Mouse (Mus musculus) heart, adult 2 months (tissue): ENCODE data around the gene Sepsecs. TPM values are rescaled to one million over a fixed set of nuclear protein-coding genes. Genes with fewer than 3 reads are reported as not detected.
A peak's percentile ranks its signal among the peaks of the same experiment; 100 is the strongest.

Source experiments
- DNase-seq, 2 experiments: peaks; one replicate each; pipeline ENCODE4 v3.0.0; 2021
- H3K27ac ChIP-seq: fragments of 200-600 bp; 2 replicates; pipeline ENCODE4 v1.8.1; 2022
- H3K27me3 ChIP-seq: fragments of 200-500 bp; 2 replicates; pipeline ENCODE4 v1.6.1; 2012; ENCODE audit warnings: mild to moderate bottlenecking, low read length, inconsistent platforms, mixed read lengths; ENCODE audit not compliant: control insufficient read depth, insufficient read depth
- H3K36me3 ChIP-seq: fragments of 200-500 bp; 2 replicates; pipeline ENCODE4 v1.6.1; 2012; ENCODE audit warnings: low read length, inconsistent platforms; ENCODE audit not compliant: control insufficient read depth, insufficient read depth
- H3K4me1 ChIP-seq: fragments of 200-500 bp; 2 replicates; pipeline ENCODE4 v1.6.1; 2011; ENCODE audit warnings: low read length; ENCODE audit not compliant: control insufficient read depth, insufficient read depth
- H3K4me3 ChIP-seq: fragments of 200-600 bp; 2 replicates; pipeline ENCODE4 v1.8.1; 2022
- H3K79me2 ChIP-seq: fragments of 200-500 bp; replicated peaks from 2 replicates; pipeline ENCODE4 v1.6.1; 2012; ENCODE audit warnings: mild to moderate bottlenecking, inconsistent platforms, low read length, moderate library complexity, mixed read lengths; ENCODE audit not compliant: control insufficient read depth, insufficient read depth
- H3K9ac ChIP-seq: fragments of 200-500 bp; 2 replicates; pipeline ENCODE4 v1.6.1; 2012; ENCODE audit warnings: low read depth, mild to moderate bottlenecking, control low read depth, inconsistent platforms, low read length, mixed read lengths
- CTCF ChIP-seq: fragments of 200-600 bp; IDR thresholded peaks from 2 replicates; pipeline ENCODE4 v1.8.1; 2022; ENCODE audit warnings: antibody characterized with exemption, mild to moderate bottlenecking, moderate library complexity
- EP300 ChIP-seq: fragments of 200-500 bp; IDR thresholded peaks from 2 replicates; pipeline ENCODE4 v1.6.1; 2011; ENCODE audit warnings: low read depth, low read length, control low read depth; ENCODE audit not compliant: insufficient read depth
- POLR2A ChIP-seq: fragments of 200-500 bp; IDR thresholded peaks from 2 replicates; pipeline ENCODE4 v1.6.1; 2011; ENCODE audit warnings: mild to moderate bottlenecking, low read depth, low read length, control low read depth; ENCODE audit not compliant: insufficient read depth
- WGBS: fragments of 180-500 bp; shearing (Covaris S2); methylation state at CpG from one replicate; pipeline ENCODE4 v1.1.7; 2018; 5-methylcytosine and 5-hydroxymethylcytosine counted together
- intact Hi-C: fragments of 180-260 bp; cut with DNase I; formaldehyde crosslinking; loops from one replicate; pipeline ENCODE4 v1.15.1; 2025
- polyA plus RNA-seq: library from polyadenylated mRNA; depleted of rRNA; stranded (reverse); fragments of >200 nt; gene quantifications from 2 replicates; pipeline ENCODE4 v1.2.3, GENCODE M21; 2012
- total RNA-seq, 2 experiments: library from RNA; stranded (reverse); gene quantifications; 2 replicates each; pipeline ENCODE4 v1.2.3; 2021

The Sepsecs gene
- total and polyA plus RNA-seq, 3 experiments = 3.0 to 6.1 (median 5.2) TPM

- Histone ChIP-seq H3K79me2 (no peaks in the 10 kb centered on the region), H3K36me3 (no peaks in the 10 kb centered on the region), H3K9ac (no peak overlapping the region), H3K27ac (no peak overlapping the region), H3K4me1 (no peaks in the 10 kb centered on the region), H3K4me3 (no peak overlapping the region), H3K27me3 (no peaks in the 10 kb centered on the region)
- DNase-seq = no peak
- 64% methylated on average over 1 of the region's 1 CpGs for WGBS
- intact Hi-C loops = no loop called here
- TF ChIP-seq CTCF (no peak), EP300 (no peak), POLR2A (no peak)
Measured at GRCm38 (mm10) chr5:52697291-52697690, 27.8 kb upstream of the Sepsecs start.

- TF ChIP-seq EP300 (no peak), CTCF (no peak), POLR2A (no peak)
- Histone ChIP-seq H3K9ac (no peak overlapping the region), H3K79me2 (no peaks in the 10 kb centered on the region), H3K4me1 (no peaks in the 10 kb centered on the region; the same call in 1 of the 2 replicates), H3K27ac (no peak overlapping the region), H3K36me3 (no peaks in the 10 kb centered on the region), H3K4me3 (no peak overlapping the region), H3K27me3 (no peaks in the 10 kb centered on the region)
- no peak for DNase-seq
- 46% methylated on average over 6 of the region's 6 CpGs for WGBS
- intact Hi-C loops = no loop called here
Measured at GRCm38 (mm10) chr5:52687741-52688455, 18.4 kb upstream of the Sepsecs start.

DNA sequence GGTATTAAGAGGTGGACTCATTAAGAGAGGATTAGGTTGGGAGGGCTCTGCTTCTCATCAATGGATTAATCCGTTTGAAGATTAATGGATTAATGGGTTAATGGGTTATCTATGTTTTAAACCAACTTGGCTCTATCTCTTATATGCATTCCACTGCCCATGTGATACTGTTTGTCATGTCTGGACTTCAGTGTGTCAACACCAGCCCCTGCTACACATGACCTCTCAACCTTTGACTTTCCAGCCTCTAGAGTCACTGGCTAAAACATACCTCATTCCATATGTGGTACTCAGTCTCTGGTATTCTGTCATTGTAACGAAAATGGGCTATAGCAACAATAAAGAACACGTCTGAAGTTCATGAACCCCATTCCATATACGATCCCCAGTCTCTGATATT, 11.6 kb upstream of the Sepsecs start:
- no peaks in the 10 kb centered on the region for H3K36me3 ChIP-seq
- H3K79me2 ChIP-seq = no peaks in the 10 kb centered on the region
- TF ChIP-seq CTCF = no peak
- no peak for TF ChIP-seq EP300
- TF ChIP-seq POLR2A = no peak
- no peaks in the 10 kb centered on the region for H3K4me1 ChIP-seq
- no peaks in the 10 kb centered on the region for H3K27me3 ChIP-seq
- no peak overlapping the region for H3K9ac ChIP-seq
- WGBS = 60% methylated on average over 4 of the region's 4 CpGs
- no peak overlapping the region for H3K27ac ChIP-seq
- DNase-seq = no peak
- intact Hi-C loops = no loop called here
- no peak overlapping the region for H3K4me3 ChIP-seq

DNA sequence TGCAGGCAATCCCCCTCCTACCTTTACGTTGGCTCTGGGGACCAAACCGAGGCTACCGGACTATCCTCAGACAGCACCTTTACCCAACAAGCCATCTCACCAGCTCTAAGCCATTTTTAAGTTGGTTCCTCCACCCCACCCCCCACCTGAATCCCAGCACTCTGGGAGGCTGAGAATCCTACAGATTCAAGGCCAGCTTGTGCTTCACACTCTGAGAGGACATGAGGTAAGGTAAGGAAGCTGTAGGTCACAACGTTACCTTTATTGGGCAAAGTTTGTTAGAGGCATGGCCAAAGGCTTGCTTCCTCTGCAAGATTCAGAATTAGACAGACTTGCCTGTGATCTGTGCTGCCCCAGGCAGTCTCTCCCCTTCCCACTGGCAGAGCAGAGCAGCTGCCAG, 10.7 kb upstream of the Sepsecs start:
- Histone ChIP-seq H3K27me3 (no peaks in the 10 kb centered on the region), H3K9ac (no peak overlapping the region), H3K4me3 (no peak overlapping the region), H3K36me3 (no peaks in the 10 kb centered on the region), H3K79me2 (no peaks in the 10 kb centered on the region), H3K4me1 (no peaks in the 10 kb centered on the region), H3K27ac (no peak overlapping the region)
- WGBS = 67% methylated on average over 4 of the region's 4 CpGs
- no peak for TF ChIP-seq CTCF
- TF ChIP-seq EP300 = no peak
- TF ChIP-seq POLR2A = no peak
- intact Hi-C loops = no loop called here
- no peak for DNase-seq

- H3K79me2 ChIP-seq = no peaks in the 10 kb centered on the region
- no peaks in the 10 kb centered on the region for H3K4me1 ChIP-seq
- DNase-seq = no peak
- 79% methylated on average over 5 of the region's 5 CpGs for WGBS
- intact Hi-C loops = loop anchor here (10.0 kb wide), 1 partner anchor 106 kb away; no protein-coding TSS in a partner anchor
- H3K36me3 ChIP-seq = no peaks in the 10 kb centered on the region
- TF ChIP-seq POLR2A (no peak), CTCF (no peak), EP300 (no peak)
- no peak overlapping the region for H3K4me3 ChIP-seq
- H3K9ac ChIP-seq = no peak overlapping the region
- H3K27ac ChIP-seq = no peak overlapping the region
- no peaks in the 10 kb centered on the region for H3K27me3 ChIP-seq
Measured at GRCm38 (mm10) chr5:52678498-52679070, 9.1 kb upstream of the Sepsecs start.

DNA sequence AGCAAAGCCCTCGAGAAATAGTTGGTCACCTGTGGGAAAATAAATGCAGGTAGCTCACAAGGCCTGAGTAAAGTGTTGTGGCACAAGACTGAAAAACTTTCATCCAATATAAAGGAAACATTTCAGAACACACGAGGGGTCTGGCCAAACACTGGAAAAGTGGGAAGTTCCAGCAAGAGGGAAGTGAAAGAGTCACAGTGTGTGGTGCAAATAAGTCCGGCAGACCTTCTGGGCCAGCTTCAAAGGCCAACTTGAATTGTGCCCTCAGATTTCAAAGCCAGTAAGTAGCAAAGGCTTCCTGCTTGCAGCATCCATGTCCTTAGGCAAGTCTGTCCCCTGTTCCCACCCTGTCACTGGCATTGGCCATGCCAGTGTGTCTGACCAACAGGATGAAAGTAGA, 7.6 kb upstream of the Sepsecs start:
- Histone ChIP-seq H3K27me3 (no peaks in the 10 kb centered on the region), H3K79me2 (no peaks in the 10 kb centered on the region), H3K36me3 (no peaks in the 10 kb centered on the region), H3K27ac (no peak overlapping the region), H3K4me1 (no peaks in the 10 kb centered on the region), H3K9ac (no peak overlapping the region), H3K4me3 (no peak overlapping the region)
- intact Hi-C loops = loop anchor here (10.0 kb wide), 1 partner anchor 108 kb away; no protein-coding TSS in a partner anchor
- no peak for TF ChIP-seq POLR2A
- TF ChIP-seq EP300 = no peak
- peak in 1 of 2 experiments; percentile 15 for DNase-seq
- WGBS = 62% methylated on average over 3 of the region's 3 CpGs
